Mouse (Mus musculus) splenic B cell, adult 2 months (primary cell): Measurements from ENCODE around the gene Swap70.
A peak's percentile ranks its signal among the peaks of the same experiment; 100 is the strongest.

ENCODE experiments used
- DNase-seq: peaks from one replicate; pipeline ENCODE4 v3.0.0-alpha.2; 2011; ENCODE audit warnings: low read depth, low spot score
- H3K27me3 ChIP-seq: 2 replicates; pipeline ENCODE4 v1.6.1; 2012; ENCODE audit warnings: mild to moderate bottlenecking, low read length, moderate library complexity, mixed read lengths; ENCODE audit not compliant: control insufficient read depth, poor library complexity, insufficient read depth, severe bottlenecking
- H3K36me3 ChIP-seq: 2 replicates; pipeline ENCODE4 v1.6.1; 2012; ENCODE audit warnings: mild to moderate bottlenecking, low read length, moderate library complexity, mixed read lengths; ENCODE audit not compliant: control insufficient read depth, poor library complexity, insufficient read depth, severe bottlenecking

Gene Swap70

GRCm38 (mm10) chr7:110271814-110272213, 50.3 kb downstream of the Swap70 start:
- no peak for DNase-seq
- Histone ChIP-seq H3K27me3 (no peaks in the 10 kb centered on the region), H3K36me3 (peaks cover 25% of the 10 kb centered on the region)

- DNase-seq = no peak
- Histone ChIP-seq H3K27me3 (no peaks in the 10 kb centered on the region), H3K36me3 (peaks cover 25% of the 10 kb centered on the region)
Observed at GRCm38 (mm10) chr7:110272434-110272833, 50.9 kb downstream of the Swap70 start.

GRCm38 (mm10) chr7:110277734-110278245, 56.3 kb downstream of the Swap70 start:
- no peak for DNase-seq
- H3K27me3 ChIP-seq = no peaks in the 10 kb centered on the region
- H3K36me3 ChIP-seq = peaks cover 35% of the 10 kb centered on the region

GRCm38 (mm10) chr7:110279183-110279582, 57.7 kb downstream of the Swap70 start:
- Histone ChIP-seq H3K27me3 (no peaks in the 10 kb centered on the region), H3K36me3 (peaks cover 35% of the 10 kb centered on the region)
- DNase-seq = no peak

GRCm38 (mm10) chr7:110281435-110282256, 60.1 kb downstream of the Swap70 start:
- no peak for DNase-seq
- no peaks in the 10 kb centered on the region for H3K27me3 ChIP-seq

GRCm38 (mm10) chr7:110282797-110283196, 61.3 kb downstream of the Swap70 start:
- peak; percentile 79 for DNase-seq
- H3K27me3 ChIP-seq = no peaks in the 10 kb centered on the region

More at GRCm38 (mm10) chr7:110281435-110282256, 60.1 kb downstream of the Swap70 start:
- peaks cover 28% of the 10 kb centered on the region for H3K36me3 ChIP-seq

GRCm38 (mm10) chr7:110283484-110284275, 62.2 kb downstream of the Swap70 start:
- Histone ChIP-seq H3K36me3 (peaks cover 25% of the 10 kb centered on the region), H3K27me3 (no peaks in the 10 kb centered on the region)
- no peak for DNase-seq

More at GRCm38 (mm10) chr7:110282797-110283196, 61.3 kb downstream of the Swap70 start:
- peaks cover 28% of the 10 kb centered on the region for H3K36me3 ChIP-seq

GRCm38 (mm10) chr7:110285076-110285848, 63.8 kb downstream of the Swap70 start:
- no peak for DNase-seq
- no peaks in the 10 kb centered on the region for H3K27me3 ChIP-seq
- H3K36me3 ChIP-seq = peaks cover 17% of the 10 kb centered on the region

GRCm38 (mm10) chr7:110285849-110286151, 64.3 kb downstream of the Swap70 start:
- no peak for DNase-seq
- Histone ChIP-seq H3K27me3 (no peaks in the 10 kb centered on the region), H3K36me3 (peaks cover 16% of the 10 kb centered on the region)

GRCm38 (mm10) chr7:110286198-110286732, 64.8 kb downstream of the Swap70 start:
- H3K27me3 ChIP-seq = no peaks in the 10 kb centered on the region
- peak; percentile 94 for DNase-seq
- H3K36me3 ChIP-seq = peaks cover 12% of the 10 kb centered on the region

- H3K36me3 ChIP-seq = peaks cover 7% of the 10 kb centered on the region
- no peaks in the 10 kb centered on the region for H3K27me3 ChIP-seq
- DNase-seq = peak; percentile 84
Observed at GRCm38 (mm10) chr7:110286838-110287475, 65.4 kb downstream of the Swap70 start.

GRCm38 (mm10) chr7:110287476-110288071, 66.1 kb downstream of the Swap70 start:
- H3K27me3 ChIP-seq = no peaks in the 10 kb centered on the region
- no peak for DNase-seq
- H3K36me3 ChIP-seq = peaks cover 6% of the 10 kb centered on the region; the same call in 1 of the 2 replicates

GRCm38 (mm10) chr7:110288191-110288604, 66.7 kb downstream of the Swap70 start:
- DNase-seq = no peak
- H3K27me3 ChIP-seq = no peaks in the 10 kb centered on the region
- H3K36me3 ChIP-seq = peaks cover 6% of the 10 kb centered on the region; the same call in 1 of the 2 replicates
